ENCODE assay signal across 8 mouse cellular contexts in the genomic region with DNA sequence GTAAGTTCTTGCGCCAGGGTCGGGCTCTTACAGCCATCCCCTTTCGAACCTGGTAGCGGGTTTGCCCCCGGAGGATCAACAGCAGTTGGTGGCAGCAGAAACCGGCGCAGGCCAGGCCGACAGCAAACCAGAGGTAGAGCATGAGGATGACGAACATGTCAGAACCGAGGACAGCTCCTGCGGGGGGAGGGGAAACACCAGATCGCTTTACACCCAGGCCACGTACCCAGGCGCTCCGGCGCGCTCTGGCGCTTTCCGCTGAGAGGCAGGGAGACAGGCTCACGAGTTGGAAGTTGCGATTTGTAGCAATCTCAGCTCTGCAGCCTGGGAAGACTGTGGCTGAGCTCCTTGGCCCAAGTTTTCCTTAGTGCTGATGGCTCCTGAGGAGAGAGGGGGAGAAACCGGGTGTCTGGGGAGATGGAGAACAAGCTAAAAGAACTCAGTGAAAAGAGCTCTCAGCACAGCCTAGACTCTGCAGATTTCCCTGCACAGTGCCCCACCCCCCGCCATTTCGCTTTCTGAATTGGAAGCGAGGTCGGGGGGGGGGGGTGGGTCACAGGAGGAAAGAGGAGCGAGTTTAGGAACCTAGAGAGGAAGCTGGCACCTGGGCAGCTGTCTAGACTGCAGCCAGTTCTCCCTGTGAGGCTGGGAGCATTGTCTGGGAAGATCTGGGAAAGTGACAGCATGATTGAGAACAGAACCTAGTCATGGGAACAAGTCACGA. TPM values are rescaled to one million over a fixed set of nuclear protein-coding genes. Genes with fewer than 3 reads are reported as not detected.
A peak's percentile ranks its signal among the peaks of the same experiment; 100 is the strongest.
DNase-seq lines count a peak whose midpoint lies in the region; ATAC-seq and TF ChIP-seq lines count a peak whose summit lies in the region.

No protein-coding gene starts in this region.

- H3K36me3 ChIP-seq in embryonic facial prominence, embryonic 14.5 days (ENCODE audit: control insufficient read depth, insufficient read depth, low read length): no peaks in the 10 kb centered on the region
- H3K36me3 ChIP-seq in heart, embryonic 14.5 days (ENCODE audit: control insufficient read depth, insufficient read depth, low read length): no peaks in the 10 kb centered on the region
- H3K36me3 ChIP-seq in kidney, postnatal 0 days (ENCODE audit: insufficient read depth, low read length): no peaks in the 10 kb centered on the region
- H3K36me3 ChIP-seq in lung, postnatal 0 days (ENCODE audit: insufficient read depth, low read length): no peaks in the 10 kb centered on the region

- no peak overlapping the region for H3K9ac ChIP-seq in embryonic facial prominence, embryonic 14.5 days (ENCODE audit: low read depth, low read length)
- no peak overlapping the region for H3K9ac ChIP-seq in heart, embryonic 14.5 days (ENCODE audit: low read length)
- H3K9ac ChIP-seq in kidney, postnatal 0 days (ENCODE audit: low read depth, low read length): no peak overlapping the region
- H3K9ac ChIP-seq in lung, postnatal 0 days (replicated peaks; ENCODE audit: low read depth): no peak overlapping the region

- TF ChIP-seq CTCF in kidney, postnatal 0 days (IDR thresholded peaks at IDR 0.05; ENCODE audit: low read depth): no peak
- no peak for TF ChIP-seq CTCF in lung, postnatal 0 days (IDR thresholded peaks at IDR 0.05)
- no peak for TF ChIP-seq CTCF in cerebellum, adult 2 months (IDR thresholded peaks at IDR 0.05; ENCODE audit: borderline replicate concordance, insufficient read depth, low read depth, low read length)

- no peaks in the 10 kb centered on the region; the same call in 1 of the 2 replicates for H3K4me1 ChIP-seq in embryonic facial prominence, embryonic 14.5 days (ENCODE audit: control insufficient read depth, insufficient read depth, low read length)
- H3K4me1 ChIP-seq in heart, embryonic 14.5 days (ENCODE audit: control insufficient read depth in 2 of 2, insufficient read depth in 2 of 2, low read length in 2 of 2): no peaks in the 10 kb centered on the region
- no peaks in the 10 kb centered on the region for H3K4me1 ChIP-seq in kidney, postnatal 0 days (replicated peaks; ENCODE audit: insufficient read depth, low read length)
- H3K4me1 ChIP-seq in lung, postnatal 0 days (ENCODE audit: insufficient read depth, low read depth, low read length): no peaks in the 10 kb centered on the region
- no peaks in the 10 kb centered on the region for H3K4me1 ChIP-seq in cerebellum, adult 2 months (ENCODE audit: control insufficient read depth, insufficient read depth, low read length)

- ATAC-seq in embryonic facial prominence, embryonic 14.5 days (ENCODE audit: low read depth): peak; percentile 75; the same call in 1 of the 2 replicates
- no peak for ATAC-seq in heart, embryonic 14.5 days (ENCODE audit: insufficient number of reproducible peaks, insufficient read depth, low FRiP score, low read depth)
- no peak; the same call in 1 of the 2 replicates for ATAC-seq in kidney, postnatal 0 days (replicated peaks; ENCODE audit: low FRiP score, low read depth)
- no peak for ATAC-seq in lung, postnatal 0 days

- TF ChIP-seq EP300 in lung, postnatal 0 days (IDR thresholded peaks at IDR 0.05): no peak

- TF ChIP-seq POLR2A in cerebellum, adult 2 months (IDR thresholded peaks at IDR 0.05; ENCODE audit: borderline replicate concordance, insufficient read depth, low read length): no peak

- 2% methylated on average over 28 of the region's 28 CpGs for WGBS in embryonic facial prominence, embryonic 14.5 days
- 4% methylated on average over 28 of the region's 28 CpGs for WGBS in heart, embryonic 14.5 days
- 2% methylated on average over 28 of the region's 28 CpGs for WGBS in kidney, postnatal 0 days
- 3% methylated on average over 26 of the region's 28 CpGs for WGBS in lung, postnatal 0 days
- WGBS in cerebellum, adult 2 months: 47% methylated on average over 28 of the region's 28 CpGs

- peak; percentile 63 for DNase-seq in right cerebral cortex, adult 18-20 months
- no peak for DNase-seq in right cerebral cortex, postnatal 25 days
- peak; percentile 83 for DNase-seq in embryonic facial prominence, embryonic 14.5 days (ENCODE audit: low spot score)
- DNase-seq in kidney, postnatal 0 days (ENCODE audit: low spot score): peak; percentile 75
- DNase-seq in lung, postnatal 0 days (ENCODE audit: low spot score): peak; percentile 45
- DNase-seq in retina, embryonic 14.5 days (ENCODE audit: low spot score): peak; percentile 74
- DNase-seq in cerebellum, adult 2 months: no peak

- no peak overlapping the region for H3K27ac ChIP-seq in embryonic facial prominence, embryonic 14.5 days (replicated peaks; ENCODE audit: low read depth, low read length)
- H3K27ac ChIP-seq in heart, embryonic 14.5 days (replicated peaks in 1 of 2; ENCODE audit: control insufficient read depth in 1 of 2, insufficient read depth in 1 of 2, low read depth in 2 of 2, low read length in 2 of 2): no peak overlapping the region
- H3K27ac ChIP-seq in kidney, postnatal 0 days: no peak overlapping the region
- H3K27ac ChIP-seq in lung, postnatal 0 days (ENCODE audit: low read length): no peak overlapping the region
- no peak overlapping the region for H3K27ac ChIP-seq in cerebellum, adult 2 months (ENCODE audit: insufficient read depth, low read length)

- no peak overlapping the region for H3K4me3 ChIP-seq in embryonic facial prominence, embryonic 14.5 days (ENCODE audit: low read depth, low read length)
- H3K4me3 ChIP-seq in heart, embryonic 14.5 days (ENCODE audit: control insufficient read depth in 1 of 2, insufficient read depth in 1 of 2, low read depth in 1 of 2, low read length in 2 of 2): no peak overlapping the region
- H3K4me3 ChIP-seq in kidney, postnatal 0 days (replicated peaks; ENCODE audit: low read depth, low read length): no peak overlapping the region
- H3K4me3 ChIP-seq in lung, postnatal 0 days (ENCODE audit: low read depth, low read length): no peak overlapping the region
- H3K4me3 ChIP-seq in cerebellum, adult 2 months (replicated peaks; ENCODE audit: insufficient read depth, low read depth, low read length): no peak overlapping the region

- H3K27me3 ChIP-seq in embryonic facial prominence, embryonic 14.5 days (replicated peaks; ENCODE audit: control insufficient read depth, insufficient read depth, low read length): peaks cover 44% of the 10 kb centered on the region
- H3K27me3 ChIP-seq in heart, embryonic 14.5 days (ENCODE audit: control insufficient read depth, insufficient read depth, low read length): peaks cover 93% of the 10 kb centered on the region
- H3K27me3 ChIP-seq in kidney, postnatal 0 days (ENCODE audit: insufficient read depth, low read length): peaks cover 17% of the 10 kb centered on the region
- H3K27me3 ChIP-seq in lung, postnatal 0 days (replicated peaks; ENCODE audit: insufficient read depth, low read length): peaks cover 13% of the 10 kb centered on the region
- no peaks in the 10 kb centered on the region for H3K27me3 ChIP-seq in cerebellum, adult 2 months (ENCODE audit: control insufficient read depth, insufficient read depth, low read length)

- H3K9me3 ChIP-seq in embryonic facial prominence, embryonic 14.5 days (ENCODE audit: control insufficient read depth, low read length): no peaks in the 10 kb centered on the region
- H3K9me3 ChIP-seq in heart, embryonic 14.5 days (ENCODE audit: control insufficient read depth, low read length): no peaks in the 10 kb centered on the region
- H3K9me3 ChIP-seq in kidney, postnatal 0 days (replicated peaks; ENCODE audit: low read length): no peaks in the 10 kb centered on the region
- H3K9me3 ChIP-seq in lung, postnatal 0 days (ENCODE audit: low read length): no peaks in the 10 kb centered on the region

- H3K4me2 ChIP-seq in embryonic facial prominence, embryonic 14.5 days (ENCODE audit: low read depth, low read length): 0 out of 2 replicates have a peak overlapping the region, but pooled peaks have one; percentile 25
- peak overlapping the region; percentile 30; the same call in 1 of the 2 replicates for H3K4me2 ChIP-seq in heart, embryonic 14.5 days (ENCODE audit: low read length)
- H3K4me2 ChIP-seq in kidney, postnatal 0 days (ENCODE audit: low read length): no peak overlapping the region
- no peak overlapping the region for H3K4me2 ChIP-seq in lung, postnatal 0 days (replicated peaks; ENCODE audit: low read depth, low read length)

RNA-seq across cellular contexts. Expression of gene Zdhhc22, which starts 6.6 kb away (rescaled TPM):
- polyA plus RNA-seq in embryonic facial prominence, embryonic 14.5 days (2014; fragmentation: Nextera tagmentation; extraction: Ambion mirVana): 2.3 and 3.2 TPM in 2 replicates
- 0.09 TPM in 2 replicates for polyA plus RNA-seq in heart, embryonic 14.5 days (2014; fragmentation: Nextera tagmentation; extraction: Ambion mirVana)
- 0.03 TPM in 1 of 2 replicates, not detected in the other for polyA plus RNA-seq in kidney, postnatal 0 days (2015; fragmentation: Nextera tagmentation; extraction: Ambion mirVana)
- polyA plus RNA-seq in lung, postnatal 0 days (2015; fragmentation: Nextera tagmentation; extraction: Ambion mirVana): 0.04 TPM in 1 of 2 replicates, not detected in the other
- 28.1 and 29.3 TPM in 2 replicates for polyA plus RNA-seq in cerebellum, adult 2 months (2012; rRNA removed)

RNA-seq across cellular contexts. Expression of gene Cipc, which starts 36.8 kb away (rescaled TPM):
- polyA plus RNA-seq in embryonic facial prominence, embryonic 14.5 days (2014; fragmentation: Nextera tagmentation; extraction: Ambion mirVana): 21.4 and 23.3 TPM in 2 replicates
- polyA plus RNA-seq in heart, embryonic 14.5 days (2014; fragmentation: Nextera tagmentation; extraction: Ambion mirVana): 26.6 and 27.1 TPM in 2 replicates
- polyA plus RNA-seq in kidney, postnatal 0 days (2015; fragmentation: Nextera tagmentation; extraction: Ambion mirVana): 14.8 and 16.1 TPM in 2 replicates
- 12.5 and 14.8 TPM in 2 replicates for polyA plus RNA-seq in lung, postnatal 0 days (2015; fragmentation: Nextera tagmentation; extraction: Ambion mirVana)
- polyA plus RNA-seq in cerebellum, adult 2 months (2012; rRNA removed): 122 and 127 TPM in 2 replicates

RNA-seq across cellular contexts. Expression of gene Tmem63c, which starts 37.5 kb away (rescaled TPM):
- 0.74 and 1.4 TPM in 2 replicates for polyA plus RNA-seq in embryonic facial prominence, embryonic 14.5 days (2014; fragmentation: Nextera tagmentation; extraction: Ambion mirVana)
- polyA plus RNA-seq in heart, embryonic 14.5 days (2014; fragmentation: Nextera tagmentation; extraction: Ambion mirVana): 0.05 and 0.35 TPM in 2 replicates
- polyA plus RNA-seq in kidney, postnatal 0 days (2015; fragmentation: Nextera tagmentation; extraction: Ambion mirVana): 0.08 and 0.11 TPM in 2 replicates
- polyA plus RNA-seq in lung, postnatal 0 days (2015; fragmentation: Nextera tagmentation; extraction: Ambion mirVana): 0.11 and 0.12 TPM in 2 replicates
- polyA plus RNA-seq in cerebellum, adult 2 months (2012; rRNA removed): 55.9 and 71.0 TPM in 2 replicates

Comparison
In these comparisons a context has a peak if more than half of its experiments do, and no peak if none do; other contexts are left out.
1. DNase-seq: peak in right cerebral cortex, adult 18-20 months (single experiment), embryonic facial prominence, embryonic 14.5 days (single experiment), kidney, postnatal 0 days (single experiment), lung, postnatal 0 days (single experiment) and retina, embryonic 14.5 days (single experiment); none in right cerebral cortex, postnatal 25 days (single experiment) and cerebellum, adult 2 months (0 of 2).
2. H3K4me2 ChIP-seq: peak in embryonic facial prominence, embryonic 14.5 days (single experiment) and heart, embryonic 14.5 days (single experiment); none in kidney, postnatal 0 days (single experiment) and lung, postnatal 0 days (single experiment).
3. RNA of gene Tmem63c, which starts 37.5 kb away (polyA plus RNA-seq): 55.9 to 71.0 TPM in cerebellum, adult 2 months; 0.74 to 1.4 TPM in embryonic facial prominence, embryonic 14.5 days, 0.05 to 0.35 TPM in heart, embryonic 14.5 days, 0.11 to 0.12 TPM in lung, postnatal 0 days and 0.08 to 0.11 TPM in kidney, postnatal 0 days; every median in the first group is over 10 times any median in the second.